Mouse (Mus musculus) stomach, postnatal 0 days (tissue): Measurements from ENCODE around the gene Rbm33.

ENCODE experiments used
- CTCF ChIP-seq: IDR thresholded peaks from 2 replicates; pipeline ENCODE4 v1.5.1; 2016; ENCODE audit warnings: antibody characterized with exemption, low read depth, mild to moderate bottlenecking, moderate library complexity
- EP300 ChIP-seq: optimal IDR thresholded peaks from 2 replicates; pipeline ENCODE3; 2016; ENCODE audit warnings: antibody characterized with exemption

GRCm38 (mm10) chr5:28316151-28316721 is 685 bp upstream of the Rbm33 start:
- TF ChIP-seq EP300 (no peak), CTCF (no peak)
